Mouse (Mus musculus): ENCODE data around the gene Gm10642. TPM values are rescaled to one million over a fixed set of nuclear protein-coding genes. Genes with fewer than 3 reads are reported as not detected.

Gene Gm10642
- total RNA-seq (2018; cell fraction: chromatin; rRNA removed): 1 to 10 TPM in 13 of 26 experiments, under 1 TPM in 7, not detected in 6; 0.37 to 7.1 (median 1.4) TPM
- 1 to 10 TPM in 21 of 26 experiments, under 1 TPM in 5; 0.85 to 3.6 (median 1.5) TPM for total RNA-seq (2018; cell fraction: cytosol; rRNA removed)
- 1 to 10 TPM in 20 of 26 experiments, under 1 TPM in 6; 0.51 to 8.2 (median 1.9) TPM for total RNA-seq (2018; cell fraction: nucleus; rRNA removed)
- 0.23 to 2.5 TPM (median 0.62 TPM) in 3 replicates for polyA plus RNA-seq (2018)

DNA sequence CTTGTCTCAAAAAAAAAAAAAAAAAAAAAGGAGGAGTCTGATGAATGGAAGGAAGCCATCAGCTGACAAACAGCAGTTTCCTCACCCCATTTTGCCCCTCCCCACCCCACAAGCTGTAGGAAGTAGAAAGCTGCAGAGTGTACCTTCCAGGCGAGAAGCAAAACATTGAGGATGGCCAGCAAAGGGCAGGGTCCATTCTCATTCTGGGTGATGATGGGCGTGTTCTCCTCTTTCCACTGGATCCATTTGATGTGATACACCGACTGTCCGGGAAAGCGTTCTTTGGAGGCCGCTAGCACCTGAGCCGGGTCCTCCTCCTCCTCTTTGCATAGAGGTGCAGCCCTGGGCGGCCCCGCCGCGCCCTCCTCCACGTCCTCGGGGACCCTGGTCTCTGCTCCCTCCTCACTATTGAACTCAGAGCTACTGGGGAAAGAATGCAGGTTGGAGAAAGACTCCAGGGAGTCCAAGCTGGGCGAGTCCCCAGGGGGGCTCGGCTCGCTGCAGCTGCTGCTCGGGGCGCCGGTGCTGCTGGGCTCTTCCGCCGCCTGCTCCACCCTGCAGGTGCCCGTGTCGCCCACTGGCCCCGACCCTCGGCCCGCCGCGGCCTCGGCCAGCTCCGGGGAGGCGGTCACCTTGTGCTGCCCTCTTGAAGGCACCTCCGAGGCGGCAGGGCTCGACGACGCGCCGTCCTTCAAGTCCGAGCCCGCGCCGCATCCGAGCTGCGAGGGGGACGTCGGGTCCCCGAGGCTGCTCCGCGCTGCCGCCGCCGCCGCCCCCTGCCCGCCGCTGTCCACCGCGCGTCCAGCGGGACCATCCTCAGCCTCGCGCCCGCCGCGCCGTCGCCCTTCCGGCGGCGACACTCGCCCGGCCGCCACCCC is at the start of gene Gm10642:
TSS of gene Gm10642 (plus strand) at position 122 of the 878 bp plus-strand sequence.
- peak within 1 kb of the TSS; percentile 94 for H3K27ac ChIP-seq
- no peaks in the 10 kb centered on the region for H3K36me3 ChIP-seq (ENCODE audit: inconsistent target)
- under 1% methylated on average over 57 of the region's 72 CpGs for WGBS (ENCODE audit: missing documents)
- peak within 1 kb of the TSS; percentile 82 for H3K4me3 ChIP-seq (ENCODE audit: inconsistent target)
- peaks cover 51% of the 10 kb centered on the region for H3K79me2 ChIP-seq (ENCODE audit: inconsistent target)

DNA sequence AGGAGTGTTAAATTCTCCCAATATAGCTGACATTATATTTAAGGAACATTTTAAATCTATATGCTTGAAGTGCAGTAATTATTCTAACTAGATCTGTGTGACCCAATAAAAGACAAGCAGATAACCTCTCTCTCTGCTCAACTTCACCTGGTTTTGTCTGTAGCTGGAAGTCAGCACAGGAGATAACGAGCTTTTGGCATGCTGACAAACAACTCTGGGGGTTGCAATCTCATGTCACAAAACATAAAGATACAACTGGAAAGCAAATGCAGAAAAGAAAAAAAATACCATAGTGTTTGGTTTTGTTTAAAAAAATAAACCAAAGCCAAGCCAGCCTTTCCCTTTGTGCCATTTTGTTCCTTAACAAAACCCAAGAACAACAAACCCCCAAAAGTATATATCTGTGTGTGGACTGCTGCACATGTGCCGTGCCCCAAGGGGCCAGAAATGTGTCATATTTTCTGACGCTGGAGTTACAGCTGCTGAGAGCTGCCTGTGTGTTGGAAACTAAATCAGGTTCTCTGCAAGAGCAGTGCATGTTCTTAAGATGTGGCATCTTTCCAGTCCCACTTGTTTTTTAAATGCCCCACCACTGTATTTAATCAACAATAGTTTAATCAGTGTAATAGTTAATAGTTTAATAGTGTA is 44.9 kb upstream of the Gm10642 start:
- H3K27ac ChIP-seq: no peak overlapping the region
- H3K4me3 ChIP-seq (ENCODE audit: inconsistent target): no peak overlapping the region
- WGBS (ENCODE audit: missing documents): 92% methylated on average over 3 of the region's 3 CpGs
- peaks cover 96% of the 10 kb centered on the region for H3K36me3 ChIP-seq (ENCODE audit: inconsistent target)
- no peaks in the 10 kb centered on the region; the same call in 1 of the 2 replicates for H3K79me2 ChIP-seq (ENCODE audit: inconsistent target)

DNA sequence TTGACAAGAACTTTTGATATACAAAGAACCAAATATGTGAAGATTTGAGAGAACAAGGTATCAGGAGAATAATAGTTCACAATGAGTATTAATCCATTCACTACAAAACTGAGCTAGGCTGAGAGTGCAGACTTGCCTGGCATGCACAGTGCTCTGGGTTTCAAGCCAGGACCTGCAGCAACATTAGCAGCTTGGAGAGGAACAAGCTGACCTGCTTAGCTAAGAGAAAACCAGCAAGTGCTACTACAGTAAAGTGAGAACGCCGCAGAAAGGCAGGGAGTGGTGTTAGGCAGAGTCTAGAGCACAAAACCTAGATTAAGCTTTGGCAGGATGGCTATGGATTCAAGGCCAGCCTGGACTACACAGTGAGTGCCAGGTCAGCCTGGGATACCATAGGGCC is 26.3 kb upstream of the Gm10642 start:
- Histone ChIP-seq H3K4me3 (ENCODE audit: inconsistent target) (no peak overlapping the region), H3K36me3 (ENCODE audit: inconsistent target) (peaks cover 49% of the 10 kb centered on the region), H3K27ac (no peak overlapping the region), H3K79me2 (ENCODE audit: inconsistent target) (peaks cover 36% of the 10 kb centered on the region)
- 100% methylated on average over 2 of the region's 2 CpGs for WGBS (ENCODE audit: missing documents)

DNA sequence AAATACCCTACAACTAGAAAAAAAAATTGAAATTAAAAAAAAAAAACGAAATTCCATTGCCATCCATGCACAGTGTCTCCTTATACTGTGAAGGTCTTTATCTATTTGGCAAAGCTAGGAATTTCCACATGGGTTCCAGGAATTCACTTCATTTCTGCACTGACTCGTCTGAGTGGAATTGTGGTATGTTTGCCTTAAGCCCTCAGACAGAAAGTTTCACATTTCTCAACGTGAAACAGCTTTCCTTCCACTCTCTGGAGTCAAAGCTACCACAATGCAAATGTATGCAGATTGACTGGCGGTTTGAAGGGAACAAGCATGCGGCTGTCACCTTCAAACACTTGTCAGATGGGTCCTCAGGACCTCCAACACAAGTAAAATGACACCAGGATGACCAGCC is 24.4 kb upstream of the Gm10642 start:
- WGBS (ENCODE audit: missing documents): 69% methylated on average over 5 of the region's 5 CpGs
- peaks cover 43% of the 10 kb centered on the region for H3K36me3 ChIP-seq (ENCODE audit: inconsistent target)

DNA sequence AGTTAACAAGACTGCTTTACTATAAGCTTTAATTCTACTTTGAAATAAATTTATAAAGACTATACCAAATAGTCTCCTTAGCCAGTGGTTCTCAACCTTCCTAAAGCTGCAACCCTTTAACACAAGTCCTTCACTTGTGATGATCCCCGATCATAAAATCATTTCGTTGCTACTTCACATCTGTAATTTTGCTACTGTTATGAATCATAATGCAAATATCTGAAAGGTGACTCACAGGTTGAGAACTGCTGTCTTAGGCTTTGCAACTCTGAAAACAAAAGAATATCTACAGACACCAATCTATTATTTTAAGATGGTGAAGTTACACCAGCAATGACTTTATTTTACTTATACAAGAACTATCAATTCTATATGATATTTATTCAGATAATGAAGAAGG is 19.3 kb upstream of the Gm10642 start:
- Histone ChIP-seq H3K36me3 (ENCODE audit: inconsistent target) (peaks cover 8% of the 10 kb centered on the region; the same call in 1 of the 2 replicates), H3K27ac (no peak overlapping the region)

More for the DNA sequence above, 24.4 kb upstream of the Gm10642 start:
- no peak overlapping the region for H3K27ac ChIP-seq
- H3K4me3 ChIP-seq (ENCODE audit: inconsistent target): no peak overlapping the region
- H3K79me2 ChIP-seq (ENCODE audit: inconsistent target): peaks cover 52% of the 10 kb centered on the region

DNA sequence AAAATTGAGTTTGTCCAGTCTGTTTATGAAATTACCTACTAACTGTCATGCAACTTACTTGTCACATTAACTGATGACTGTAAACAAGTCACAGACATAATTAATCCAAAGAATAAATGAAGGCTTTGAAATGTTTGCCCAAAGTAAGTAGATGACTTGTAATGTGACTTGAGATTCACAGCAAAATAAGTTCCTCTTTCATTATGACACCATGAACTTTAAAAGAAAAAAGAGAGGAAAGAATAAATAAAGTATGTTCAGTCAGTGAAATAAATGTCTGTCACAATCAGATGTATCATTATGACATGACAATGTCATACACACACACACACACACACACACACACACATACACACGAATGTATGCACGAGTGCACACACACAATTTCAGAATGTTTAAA is 5.8 kb upstream of the Gm10642 start:
- Histone ChIP-seq H3K36me3 (ENCODE audit: inconsistent target) (no peaks in the 10 kb centered on the region), H3K4me3 (ENCODE audit: inconsistent target) (no peak overlapping the region), H3K27ac (peak overlapping the region; percentile 60), H3K79me2 (ENCODE audit: inconsistent target) (peaks cover 99% of the 10 kb centered on the region)
- 36% methylated on average over 2 of the region's 2 CpGs for WGBS (ENCODE audit: missing documents)

More for the DNA sequence above, 19.3 kb upstream of the Gm10642 start:
- H3K4me3 ChIP-seq (ENCODE audit: inconsistent target): no peak overlapping the region
- H3K79me2 ChIP-seq (ENCODE audit: inconsistent target): peaks cover 82% of the 10 kb centered on the region
- WGBS (ENCODE audit: missing documents): 90% methylated on average over 2 of the region's 2 CpGs

DNA sequence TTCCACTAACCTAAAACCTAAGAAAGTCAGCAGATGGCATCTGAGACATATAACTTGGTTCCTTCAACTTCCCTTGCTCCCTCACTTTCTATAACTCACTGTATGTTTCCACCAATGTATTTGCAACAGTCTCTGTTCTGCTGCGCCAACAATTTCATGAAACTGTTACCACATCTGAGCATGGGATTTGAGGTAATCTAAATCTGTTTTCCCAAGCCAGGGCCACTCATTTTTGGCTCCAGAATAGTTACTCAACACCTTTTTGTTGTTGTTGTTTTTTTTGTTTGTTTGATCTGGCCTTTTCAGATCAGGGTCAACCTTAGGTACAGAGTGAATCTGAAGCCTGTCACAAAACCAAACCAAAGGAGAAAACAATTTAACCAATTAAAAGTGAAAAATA is 5.1 kb upstream of the Gm10642 start:
- peaks cover 99% of the 10 kb centered on the region for H3K79me2 ChIP-seq (ENCODE audit: inconsistent target)
- WGBS (ENCODE audit: missing documents): 75% methylated on average over 1 of the region's 1 CpGs
- no peaks in the 10 kb centered on the region for H3K36me3 ChIP-seq (ENCODE audit: inconsistent target)
- H3K27ac ChIP-seq: peak overlapping the region; percentile 60
- no peak overlapping the region for H3K4me3 ChIP-seq (ENCODE audit: inconsistent target)

DNA sequence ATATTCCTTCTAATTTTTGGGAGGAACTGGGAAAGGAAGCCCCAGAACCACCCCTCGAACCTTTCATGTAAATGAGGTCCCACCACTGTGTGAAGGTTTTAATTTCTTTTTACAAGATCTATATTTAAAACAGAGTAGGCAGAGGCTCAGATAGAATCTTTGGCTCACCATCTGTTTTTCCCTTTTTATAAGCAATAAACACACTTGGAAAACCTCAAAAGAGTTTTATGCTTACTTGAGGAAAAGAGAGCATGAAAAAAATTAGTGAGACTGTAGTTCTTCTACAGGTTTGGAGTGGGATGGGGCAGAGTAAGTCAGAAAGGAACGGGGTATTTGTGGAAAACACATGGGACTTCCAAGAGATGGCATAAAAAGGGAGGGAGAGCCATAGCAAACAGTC is 3.8 kb upstream of the Gm10642 start:
- 75% methylated on average over 2 of the region's 2 CpGs for WGBS (ENCODE audit: missing documents)
- H3K27ac ChIP-seq: no peak overlapping the region
- peaks cover 92% of the 10 kb centered on the region for H3K79me2 ChIP-seq (ENCODE audit: inconsistent target)
- H3K4me3 ChIP-seq (ENCODE audit: inconsistent target): no peak overlapping the region
- no peaks in the 10 kb centered on the region for H3K36me3 ChIP-seq (ENCODE audit: inconsistent target)

DNA sequence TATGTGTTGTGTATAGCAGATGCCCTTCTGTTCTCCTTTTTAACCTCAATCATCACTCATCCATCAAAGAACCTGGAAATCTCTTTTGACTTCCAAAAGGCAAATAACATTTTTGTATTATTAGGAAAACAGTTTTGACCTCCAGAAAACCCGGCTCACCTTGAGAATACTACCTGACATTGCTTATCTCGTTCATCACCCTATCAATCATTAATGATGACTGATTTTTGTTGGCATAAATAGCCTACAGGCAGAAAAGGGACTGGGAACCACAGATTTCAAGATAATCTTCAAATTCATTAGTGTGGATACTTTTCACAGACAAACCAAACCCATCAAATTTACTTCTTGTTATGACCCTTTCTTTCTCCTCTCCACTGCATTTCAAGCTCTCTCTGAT is 2.2 kb upstream of the Gm10642 start:
- H3K36me3 ChIP-seq (ENCODE audit: inconsistent target): no peaks in the 10 kb centered on the region
- peaks cover 75% of the 10 kb centered on the region for H3K79me2 ChIP-seq (ENCODE audit: inconsistent target)
- no peak overlapping the region for H3K27ac ChIP-seq
- peak overlapping the region; percentile 82 for H3K4me3 ChIP-seq (ENCODE audit: inconsistent target)
- WGBS (ENCODE audit: missing documents): 81% methylated on average over 2 of the region's 2 CpGs

DNA sequence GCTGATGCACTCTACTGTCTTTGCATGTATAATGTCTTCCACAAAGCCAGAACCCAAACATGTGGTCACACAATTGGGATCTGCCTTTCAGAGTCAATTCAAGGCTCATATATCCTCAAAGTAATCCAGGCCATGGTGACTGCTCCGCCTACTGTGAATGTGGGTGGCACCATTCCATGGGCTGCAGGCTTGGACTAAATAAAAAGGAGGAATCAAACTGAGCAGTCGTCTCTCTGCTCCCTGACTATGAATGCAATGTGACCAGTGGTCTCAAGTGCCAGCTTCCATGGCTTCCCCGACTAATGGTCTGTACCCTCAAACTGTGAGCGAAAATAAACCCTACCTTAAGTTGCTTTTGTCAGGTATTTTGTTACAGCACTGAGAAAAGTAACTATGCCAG is 1.6 kb upstream of the Gm10642 start:
- H3K36me3 ChIP-seq (ENCODE audit: inconsistent target): no peaks in the 10 kb centered on the region
- peak overlapping the region; percentile 82 for H3K4me3 ChIP-seq (ENCODE audit: inconsistent target)
- 93% methylated on average over 4 of the region's 4 CpGs for WGBS (ENCODE audit: missing documents)
- peak overlapping the region; percentile 94 for H3K27ac ChIP-seq
- H3K79me2 ChIP-seq (ENCODE audit: inconsistent target): peaks cover 69% of the 10 kb centered on the region

DNA sequence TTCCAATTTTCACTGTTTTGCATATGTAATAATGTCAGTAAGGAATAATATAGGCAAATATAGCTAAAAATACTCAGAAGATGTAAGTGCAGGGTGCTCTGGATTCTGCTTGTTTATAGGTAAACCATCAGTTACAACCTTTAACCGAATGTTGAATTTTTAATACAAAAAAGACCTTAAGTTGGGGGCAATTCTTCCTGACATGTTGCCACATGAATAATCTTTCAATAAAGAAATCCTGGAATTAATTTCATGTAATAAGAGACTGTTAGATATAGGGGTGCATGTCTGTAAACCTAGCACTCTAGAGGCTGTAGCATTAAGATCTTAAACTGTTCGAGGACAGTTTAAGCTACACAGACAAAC is 304 bp upstream of the Gm10642 start:
- Histone ChIP-seq H3K4me3 (ENCODE audit: inconsistent target) (peak overlapping the region; percentile 82), H3K27ac (peak overlapping the region; percentile 94), H3K79me2 (ENCODE audit: inconsistent target) (peaks cover 57% of the 10 kb centered on the region), H3K36me3 (ENCODE audit: inconsistent target) (no peaks in the 10 kb centered on the region)
- WGBS (ENCODE audit: missing documents): 45% methylated on average over 2 of the region's 2 CpGs

DNA sequence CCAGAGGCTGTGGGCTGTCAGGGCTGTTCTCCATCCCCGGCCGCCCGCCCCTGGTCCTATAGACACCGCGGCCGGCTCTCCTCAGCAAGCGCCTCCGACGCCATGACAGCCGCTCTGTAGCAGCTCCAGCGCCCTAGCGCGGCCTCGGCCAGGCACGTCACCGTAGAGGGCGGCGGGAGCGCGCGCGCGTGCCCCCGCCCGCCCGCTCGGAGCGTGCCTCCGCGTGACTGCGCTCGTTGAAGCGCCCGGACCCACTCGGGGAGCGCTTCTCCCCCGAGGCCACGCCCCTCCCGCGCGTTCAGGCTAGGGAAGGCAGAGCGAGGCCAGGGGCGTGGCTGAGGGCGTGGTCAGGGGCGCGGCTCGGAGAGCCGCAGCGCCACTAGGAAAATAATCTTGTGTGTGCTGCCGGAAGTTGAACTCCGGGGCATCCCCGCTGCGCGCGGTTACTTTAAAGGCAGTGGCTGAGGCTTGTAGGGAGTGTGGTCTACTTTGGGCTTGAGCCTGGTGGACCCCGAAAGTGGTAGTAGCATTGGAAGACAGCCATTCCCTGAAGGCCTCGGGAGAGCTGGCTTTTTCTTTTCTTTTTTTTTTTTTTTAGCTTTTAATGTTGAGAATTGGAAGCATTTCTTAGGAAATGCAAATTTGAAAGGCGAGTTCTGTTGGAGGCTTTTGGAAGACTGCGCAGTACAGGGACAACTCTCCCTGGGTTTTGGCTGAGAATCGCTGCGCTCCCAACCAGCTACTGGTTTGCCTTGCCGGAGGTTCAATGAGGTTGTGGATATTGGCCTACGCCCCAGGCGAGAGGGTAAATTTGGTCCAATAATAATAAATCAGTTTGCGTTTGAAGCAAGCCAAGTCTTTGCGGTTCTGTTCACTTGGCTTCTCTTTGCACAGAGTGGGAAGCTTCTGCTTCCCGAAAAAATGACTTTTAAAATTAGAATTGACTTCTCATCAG is 1.2 kb downstream of the Gm10642 start, which contains the start of gene Mindy2:
TSS of gene Mindy2 (minus strand) at position 162 of the 955 bp plus-strand sequence.
- Histone ChIP-seq H3K27ac (peak within 1 kb of the TSS; percentile 94), H3K79me2 (ENCODE audit: inconsistent target) (peaks cover 42% of the 10 kb centered on the region), H3K36me3 (ENCODE audit: inconsistent target) (no peaks in the 10 kb centered on the region), H3K4me3 (ENCODE audit: inconsistent target) (peak within 1 kb of the TSS; percentile 82)
- WGBS (ENCODE audit: missing documents): 1% methylated on average over 67 of the region's 67 CpGs

DNA sequence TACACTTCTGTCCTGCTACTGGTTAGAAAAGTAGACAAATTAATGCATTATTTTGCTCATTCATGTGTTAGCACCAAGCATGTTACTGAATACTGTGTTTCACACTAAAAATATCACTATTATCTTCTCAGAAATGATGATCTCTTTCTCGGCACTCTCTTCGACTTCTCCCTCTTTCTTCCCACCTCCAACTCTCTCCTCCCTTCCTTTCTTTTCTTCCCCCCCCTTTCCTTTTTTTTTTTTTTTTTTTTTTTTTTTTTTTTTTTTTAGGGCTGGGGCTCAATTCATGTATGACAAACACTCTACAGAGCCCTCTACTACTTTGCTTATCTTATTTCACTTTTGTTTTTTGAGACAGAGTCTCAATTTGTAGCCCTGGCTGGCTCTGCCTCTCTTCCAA is 2.2 kb downstream of the Gm10642 start:
- Histone ChIP-seq H3K36me3 (ENCODE audit: inconsistent target) (no peaks in the 10 kb centered on the region), H3K27ac (no peak overlapping the region), H3K79me2 (ENCODE audit: inconsistent target) (peaks cover 32% of the 10 kb centered on the region), H3K4me3 (ENCODE audit: inconsistent target) (no peak overlapping the region)
- WGBS (ENCODE audit: missing documents): 82% methylated on average over 2 of the region's 2 CpGs

DNA sequence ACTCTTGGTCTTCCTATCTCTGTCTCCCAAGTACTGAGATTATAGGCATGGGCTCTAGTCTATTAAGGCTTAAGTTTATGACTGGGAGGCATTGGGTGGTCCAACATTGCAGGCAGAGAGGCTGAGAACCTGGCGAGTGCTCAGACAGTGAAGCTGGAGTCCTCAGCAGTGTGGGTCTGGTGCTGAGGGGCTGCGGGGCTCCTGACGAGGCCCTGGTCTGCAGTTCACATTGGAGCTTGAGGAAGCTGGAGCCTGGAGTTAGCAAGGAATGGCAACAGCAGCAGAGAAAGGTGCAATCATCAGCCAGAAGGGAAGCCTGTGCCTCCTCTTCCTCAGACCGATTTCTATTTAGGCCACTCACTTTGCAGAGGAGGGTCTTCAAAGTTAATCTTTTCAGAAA is 8.8 kb downstream of the Gm10642 start:
- WGBS (ENCODE audit: missing documents): 92% methylated on average over 4 of the region's 4 CpGs
- no peak overlapping the region for H3K27ac ChIP-seq
- H3K79me2 ChIP-seq (ENCODE audit: inconsistent target): no peaks in the 10 kb centered on the region
- H3K36me3 ChIP-seq (ENCODE audit: inconsistent target): no peaks in the 10 kb centered on the region
- H3K4me3 ChIP-seq (ENCODE audit: inconsistent target): no peak overlapping the region

Measured in macrophage (primary cell).